ENCODE assay signal across 15 mouse cellular contexts in genomic region chr4:155301965-155302364, GRCm38 (mm10). TPM values are rescaled to one million over a fixed set of nuclear protein-coding genes. Genes with fewer than 3 reads are reported as not detected.
DNase-seq lines count a peak whose midpoint lies in the region; ATAC-seq and TF ChIP-seq lines count a peak whose summit lies in the region.
"Had no signal": no experiment of that assay in that cellular context is flagged by ENCODE, and none has a peak within 500 bp of the region (broad histone marks: within the 10 kb centered on the region; RNA-seq: fewer than 3 reads in every experiment).

No protein-coding gene starts in this region.

- peak overlapping the region; percentile 35 for H3K27ac ChIP-seq in forebrain, postnatal 0 days (ENCODE audit: low read depth, low read length)
- no peak overlapping the region for H3K27ac ChIP-seq in forebrain, embryonic 16.5 days (ENCODE audit: low read length)
- H3K27ac ChIP-seq in midbrain, embryonic 13.5 days = no peak overlapping the region
- no peak overlapping the region; the same call in 1 of the 2 replicates for H3K27ac ChIP-seq in midbrain, embryonic 16.5 days (ENCODE audit: low read length)
- H3K27ac ChIP-seq in embryonic facial prominence, embryonic 12.5 days = peak overlapping the region; percentile 70
- peak overlapping the region; percentile 81 for H3K27ac ChIP-seq in limb, embryonic 13.5 days
- H3K27ac ChIP-seq: hindbrain, embryonic 15.5 days; liver, embryonic 12.5 days had no signal

- no peak for DNase-seq in forebrain, postnatal 0 days
- DNase-seq in heart, postnatal 25 days (ENCODE audit: low spot score) = no peak
- DNase-seq: gastrocnemius, postnatal 14 days; right cerebral cortex, postnatal 4 days; thymus, postnatal 25 days had no signal

- no peak overlapping the region for H3K4me3 ChIP-seq in forebrain, postnatal 0 days (ENCODE audit: low read depth, low read length)
- no peak overlapping the region for H3K4me3 ChIP-seq in forebrain, embryonic 16.5 days (replicated peaks; ENCODE audit: low read length)
- H3K4me3 ChIP-seq in midbrain, embryonic 13.5 days (replicated peaks) = no peak overlapping the region
- no peak overlapping the region for H3K4me3 ChIP-seq in midbrain, embryonic 16.5 days (ENCODE audit: low read depth, low read length)
- H3K4me3 ChIP-seq in embryonic facial prominence, embryonic 12.5 days = no peak overlapping the region
- no peak overlapping the region for H3K4me3 ChIP-seq in limb, embryonic 13.5 days
- H3K4me3 ChIP-seq: heart, embryonic 12.5 days; hindbrain, embryonic 15.5 days; liver, embryonic 12.5 days; megakaryocyte, embryonic 14.5 days had no signal

- no peak overlapping the region for H3K4me2 ChIP-seq in forebrain, postnatal 0 days (ENCODE audit: low read depth)
- H3K4me2 ChIP-seq in forebrain, embryonic 16.5 days (ENCODE audit: low read length) = no peak overlapping the region
- no peak overlapping the region for H3K4me2 ChIP-seq in midbrain, embryonic 13.5 days (replicated peaks)
- no peak overlapping the region for H3K4me2 ChIP-seq in midbrain, embryonic 16.5 days (ENCODE audit: low read length)
- no peak overlapping the region for H3K4me2 ChIP-seq in embryonic facial prominence, embryonic 12.5 days (replicated peaks)
- no peak overlapping the region for H3K4me2 ChIP-seq in limb, embryonic 13.5 days (replicated peaks)
- H3K4me2 ChIP-seq: heart, embryonic 12.5 days; hindbrain, embryonic 15.5 days; liver, embryonic 12.5 days had no signal

- no peak for ATAC-seq in forebrain, postnatal 0 days
- no peak for ATAC-seq in forebrain, embryonic 16.5 days
- ATAC-seq in midbrain, embryonic 13.5 days = no peak
- ATAC-seq in midbrain, embryonic 16.5 days = no peak
- ATAC-seq in embryonic facial prominence, embryonic 12.5 days (ENCODE audit: insufficient number of reproducible peaks, insufficient read depth, low FRiP score, low TSS enrichment) = no peak
- ATAC-seq in limb, embryonic 13.5 days (ENCODE audit: low FRiP score, low read depth) = no peak
- ATAC-seq: liver, embryonic 12.5 days; Patski had no signal

- no peak overlapping the region for H3K9ac ChIP-seq in forebrain, postnatal 0 days
- H3K9ac ChIP-seq in forebrain, embryonic 16.5 days (replicated peaks; ENCODE audit: low read depth, low read length) = no peak overlapping the region
- 0 out of 2 replicates have a peak overlapping the region, but pooled peaks have one; percentile 32 for H3K9ac ChIP-seq in midbrain, embryonic 13.5 days (replicated peaks)
- no peak overlapping the region for H3K9ac ChIP-seq in midbrain, embryonic 16.5 days (ENCODE audit: low read depth, low read length)
- no peak overlapping the region for H3K9ac ChIP-seq in embryonic facial prominence, embryonic 12.5 days
- no peak overlapping the region for H3K9ac ChIP-seq in limb, embryonic 13.5 days
- H3K9ac ChIP-seq: heart, embryonic 12.5 days; hindbrain, embryonic 15.5 days; liver, embryonic 12.5 days had no signal

- no peaks in the 10 kb centered on the region for H3K9me3 ChIP-seq in forebrain, postnatal 0 days (ENCODE audit: low read length)
- H3K9me3 ChIP-seq in forebrain, embryonic 16.5 days (ENCODE audit: control insufficient read depth, low read length) = no peaks in the 10 kb centered on the region
- no peaks in the 10 kb centered on the region for H3K9me3 ChIP-seq in midbrain, embryonic 13.5 days
- no peaks in the 10 kb centered on the region for H3K9me3 ChIP-seq in midbrain, embryonic 16.5 days (replicated peaks; ENCODE audit: control insufficient read depth, low read length, poor library complexity, severe bottlenecking)
- no peaks in the 10 kb centered on the region for H3K9me3 ChIP-seq in embryonic facial prominence, embryonic 12.5 days
- no peaks in the 10 kb centered on the region for H3K9me3 ChIP-seq in limb, embryonic 13.5 days
- H3K9me3 ChIP-seq: heart, embryonic 12.5 days; hindbrain, embryonic 15.5 days; liver, embryonic 12.5 days; megakaryocyte, embryonic 14.5 days had no signal

- H3K4me1 ChIP-seq in forebrain, postnatal 0 days (ENCODE audit: insufficient read depth) = peaks cover 25% of the 10 kb centered on the region
- H3K4me1 ChIP-seq in forebrain, embryonic 16.5 days (replicated peaks; ENCODE audit: control insufficient read depth, insufficient read depth, low read length) = peaks cover 26% of the 10 kb centered on the region
- peaks cover 36% of the 10 kb centered on the region for H3K4me1 ChIP-seq in midbrain, embryonic 13.5 days (replicated peaks)
- H3K4me1 ChIP-seq in midbrain, embryonic 16.5 days (ENCODE audit: control insufficient read depth, insufficient read depth, low read length) = peaks cover 25% of the 10 kb centered on the region
- peaks cover 18% of the 10 kb centered on the region; the same call in 1 of the 2 replicates for H3K4me1 ChIP-seq in embryonic facial prominence, embryonic 12.5 days
- H3K4me1 ChIP-seq in limb, embryonic 13.5 days = peaks cover 49% of the 10 kb centered on the region

- 54% methylated on average over 4 of the region's 4 CpGs for WGBS in forebrain, postnatal 0 days
- WGBS in forebrain, embryonic 16.5 days = 51% methylated on average over 4 of the region's 4 CpGs
- 54% methylated on average over 4 of the region's 4 CpGs for WGBS in midbrain, embryonic 13.5 days
- WGBS in midbrain, embryonic 16.5 days = 44% methylated on average over 4 of the region's 4 CpGs
- WGBS in embryonic facial prominence, embryonic 12.5 days = 40% methylated on average over 4 of the region's 4 CpGs
- WGBS in limb, embryonic 13.5 days = 38% methylated on average over 4 of the region's 4 CpGs

- intact Hi-C loops in heart, postnatal 25 days (cut with DNase I) = no loop called here

- TF ChIP-seq CTCF in forebrain, postnatal 0 days (IDR thresholded peaks at IDR 0.05; ENCODE audit: low read depth) = no peak

- peaks cover 6% of the 10 kb centered on the region; the same call in 1 of the 2 replicates for H3K36me3 ChIP-seq in forebrain, postnatal 0 days (ENCODE audit: insufficient read depth)
- no peaks in the 10 kb centered on the region for H3K36me3 ChIP-seq in forebrain, embryonic 16.5 days (ENCODE audit: control insufficient read depth, insufficient read depth)
- no peaks in the 10 kb centered on the region for H3K36me3 ChIP-seq in midbrain, embryonic 13.5 days
- H3K36me3 ChIP-seq in midbrain, embryonic 16.5 days (ENCODE audit: control insufficient read depth, insufficient read depth, low read length) = no peaks in the 10 kb centered on the region
- H3K36me3 ChIP-seq in embryonic facial prominence, embryonic 12.5 days = no peaks in the 10 kb centered on the region
- no peaks in the 10 kb centered on the region for H3K36me3 ChIP-seq in limb, embryonic 13.5 days
- H3K36me3 ChIP-seq: heart, embryonic 12.5 days; hindbrain, embryonic 15.5 days; liver, embryonic 12.5 days had no signal

- no peaks in the 10 kb centered on the region for H3K27me3 ChIP-seq in forebrain, postnatal 0 days (ENCODE audit: insufficient read depth, low read length)
- H3K27me3 ChIP-seq in forebrain, embryonic 16.5 days (replicated peaks; ENCODE audit: control insufficient read depth, insufficient read depth, low read length) = no peaks in the 10 kb centered on the region
- H3K27me3 ChIP-seq in midbrain, embryonic 13.5 days = no peaks in the 10 kb centered on the region
- H3K27me3 ChIP-seq in midbrain, embryonic 16.5 days (ENCODE audit: control insufficient read depth, insufficient read depth, low read depth, low read length) = no peaks in the 10 kb centered on the region
- H3K27me3 ChIP-seq in embryonic facial prominence, embryonic 12.5 days = no peaks in the 10 kb centered on the region
- H3K27me3 ChIP-seq in limb, embryonic 13.5 days = no peaks in the 10 kb centered on the region
- H3K27me3 ChIP-seq: heart, embryonic 12.5 days; hindbrain, embryonic 15.5 days; Patski had no signal

RNA-seq across cellular contexts. Expression of gene Faap20, which starts 52.4 kb away (rescaled TPM):
- 48.7 and 51.8 TPM in 2 replicates for total RNA-seq in forebrain, postnatal 0 days (2014; rRNA removed)
- polyA plus RNA-seq in forebrain, postnatal 0 days (2015; fragmentation: Nextera tagmentation; extraction: Ambion mirVana) = 59.9 and 60.7 TPM in 2 replicates
- 79.4 and 84.0 TPM in 2 replicates for polyA plus RNA-seq in forebrain, embryonic 16.5 days (2015; fragmentation: Nextera tagmentation; extraction: Ambion mirVana)
- 91.2 and 92.7 TPM in 2 replicates for polyA plus RNA-seq in midbrain, embryonic 13.5 days (2015; fragmentation: Nextera tagmentation; extraction: Ambion mirVana)
- polyA plus RNA-seq in midbrain, embryonic 16.5 days (2015; fragmentation: Nextera tagmentation; extraction: Ambion mirVana) = 69.8 and 70.1 TPM in 2 replicates
- 85.1 and 87.4 TPM in 2 replicates for polyA plus RNA-seq in embryonic facial prominence, embryonic 12.5 days (2016; fragmentation: Nextera tagmentation; extraction: Ambion mirVana)
- 92.1 and 97.8 TPM in 2 replicates for polyA plus RNA-seq in limb, embryonic 13.5 days (2015; fragmentation: Nextera tagmentation; extraction: Ambion mirVana)
- total RNA-seq in heart, postnatal 25 days (2021) = 10 to 100 TPM; 13.5 to 15.5 TPM

RNA-seq across cellular contexts. Expression of gene Prkcz, which starts 59.2 kb away (rescaled TPM):
- 92.5 and 108 TPM in 2 replicates for total RNA-seq in forebrain, postnatal 0 days (2014; rRNA removed)
- 98.9 and 103 TPM in 2 replicates for polyA plus RNA-seq in forebrain, postnatal 0 days (2015; fragmentation: Nextera tagmentation; extraction: Ambion mirVana)
- 68.9 and 86.5 TPM in 2 replicates for polyA plus RNA-seq in forebrain, embryonic 16.5 days (2015; fragmentation: Nextera tagmentation; extraction: Ambion mirVana)
- 56.7 and 59.5 TPM in 2 replicates for polyA plus RNA-seq in midbrain, embryonic 13.5 days (2015; fragmentation: Nextera tagmentation; extraction: Ambion mirVana)
- polyA plus RNA-seq in midbrain, embryonic 16.5 days (2015; fragmentation: Nextera tagmentation; extraction: Ambion mirVana) = 95.8 and 97.1 TPM in 2 replicates
- 11.0 and 12.2 TPM in 2 replicates for polyA plus RNA-seq in embryonic facial prominence, embryonic 12.5 days (2016; fragmentation: Nextera tagmentation; extraction: Ambion mirVana)
- 7.2 and 9.2 TPM in 2 replicates for polyA plus RNA-seq in limb, embryonic 13.5 days (2015; fragmentation: Nextera tagmentation; extraction: Ambion mirVana)
- total RNA-seq in heart, postnatal 25 days (2021) = 1 to 10 TPM; 1.7 to 2.3 TPM

Comparison
In these comparisons a context has a peak if more than half of its experiments do, and no peak if none do; other contexts are left out.
1. H3K27ac ChIP-seq: peak in forebrain, postnatal 0 days (single experiment), embryonic facial prominence, embryonic 12.5 days (single experiment) and limb, embryonic 13.5 days (single experiment); none in forebrain, embryonic 16.5 days (single experiment), midbrain, embryonic 13.5 days (single experiment) and midbrain, embryonic 16.5 days (single experiment).